Mouse (Mus musculus) erythroblast, adult 5-6 weeks (primary cell): Measurements from ENCODE around the gene Zmiz2. TPM values are rescaled to one million over a fixed set of nuclear protein-coding genes. Genes with fewer than 3 reads are reported as not detected.
A peak's percentile ranks its signal among the peaks of the same experiment; 100 is the strongest.
"Not testable (repeated sequence)": the region's sequence is repeated elsewhere in the genome, so short reads cannot be mapped to it uniquely, and the experiment has no call there.

Experiments
- ATAC-seq: replicated peaks from 2 replicates; pipeline ENCODE4 v1.8.0; 2016; ENCODE audit warnings: moderate number of reproducible peaks, mild to moderate bottlenecking, moderate TSS enrichment, inconsistent platforms; ENCODE audit not compliant: poor library complexity, low FRiP score, severe bottlenecking
- total RNA-seq, 2 experiments: library from RNA; stranded (forward) in 1 of 2; stranded (reverse) in 1 of 2; fragments of 150-400 nt in 1 of 2; fragments of 200-764, 138-1000 nt in 1 of 2; gene quantifications; 2 replicates each; pipeline versions ENCODE4 v1.2.3 to v1.2.4; 2015 to 2017; ENCODE audit warnings: low replicate concordance in 2 of 2

The Zmiz2 gene
- total RNA-seq, 2 experiments from 2014 or later, result 3.1 to 12.9 TPM

- ATAC-seq, result no peak
Observed at GRCm38 (mm10) chr11:6393866-6394265, 5.0 kb downstream of the Zmiz2 start.

- no peak for ATAC-seq
Observed at GRCm38 (mm10) chr11:6395565-6395964, 6.7 kb downstream of the Zmiz2 start.

GRCm38 (mm10) chr11:6398141-6398540 is 9.3 kb downstream of the Zmiz2 start:
- ATAC-seq, result no peak

- ATAC-seq, result peak; percentile 67
Observed at GRCm38 (mm10) chr11:6402515-6403510, 13.9 kb downstream of the Zmiz2 start.

GRCm38 (mm10) chr11:6403830-6404405 is 15.0 kb downstream of the Zmiz2 start:
- no peak for ATAC-seq

- no peak for ATAC-seq
Observed at GRCm38 (mm10) chr11:6404699-6405566, 16.1 kb downstream of the Zmiz2 start.

- ATAC-seq, result no peak
Observed at GRCm38 (mm10) chr11:6405591-6406081, 16.8 kb downstream of the Zmiz2 start.

GRCm38 (mm10) chr11:6406251-6407161 is 17.6 kb downstream of the Zmiz2 start:
- no peak for ATAC-seq

- ATAC-seq, result no peak
Observed at GRCm38 (mm10) chr11:6407162-6407621, 18.3 kb downstream of the Zmiz2 start.

GRCm38 (mm10) chr11:6410050-6410602 is 21.3 kb downstream of the Zmiz2 start:
- ATAC-seq, result no peak

- not testable (repeated sequence) for ATAC-seq
Observed at GRCm38 (mm10) chr11:6410755-6411154, 21.9 kb downstream of the Zmiz2 start.

GRCm38 (mm10) chr11:6411684-6412083 is 22.8 kb downstream of the Zmiz2 start:
- ATAC-seq, result no peak

- ATAC-seq, result no peak
Observed at GRCm38 (mm10) chr11:6413264-6413663, 24.4 kb downstream of the Zmiz2 start.

GRCm38 (mm10) chr11:6414751-6415550 is 26.1 kb downstream of the Zmiz2 start, which contains the start of gene Ppia:
Gene Ppia (plus strand): TSS chr11:6415443.
- ATAC-seq, result peak; percentile 46

GRCm38 (mm10) chr11:6415551-6416404 is 26.9 kb downstream of the Zmiz2 start:
- peak; percentile 85 for ATAC-seq

- peak; percentile 82 for ATAC-seq
Observed at GRCm38 (mm10) chr11:6416405-6417034, 27.6 kb downstream of the Zmiz2 start.
